Mouse (Mus musculus) CH12.LX (cell line): Measurements from ENCODE around the gene Net1. TPM values are rescaled to one million over a fixed set of nuclear protein-coding genes. Genes with fewer than 3 reads are reported as not detected.

Experiments
- DNase-seq: peaks from one replicate; pipeline ENCODE4 v3.0.0-alpha.2; 2013; ENCODE audit errors: extremely low read depth
- H3K27ac ChIP-seq: 2 replicates; pipeline ENCODE4 v1.5.1; 2012; ENCODE audit warnings: low read depth, mild to moderate bottlenecking, control low read depth, moderate library complexity; ENCODE audit not compliant: insufficient read depth
- H3K27me3 ChIP-seq: replicated peaks from 2 replicates; pipeline ENCODE3; 2012; ENCODE audit warnings: inconsistent platforms
- H3K36me3 ChIP-seq, 2 experiments: replicated peaks in 1 of 2; 2 replicates each; pipeline versions ENCODE3 to v1.6.1; 2012; ENCODE audit warnings: inconsistent platforms in 1 of 2, low read length in 1 of 2, mild to moderate bottlenecking in 1 of 2, mixed read lengths in 1 of 2, moderate library complexity in 1 of 2; ENCODE audit not compliant: control insufficient read depth in 1 of 2, insufficient read depth in 1 of 2
- H3K4me1 ChIP-seq, 2 experiments: 2 replicates each; pipeline ENCODE4 v1.6.1; 2012; ENCODE audit warnings: inconsistent platforms in 1 of 2, moderate library complexity in 1 of 2; ENCODE audit not compliant: insufficient read depth in 2 of 2, control insufficient read depth in 1 of 2
- H3K4me2 ChIP-seq: 2 replicates; pipeline ENCODE4 v1.6.1; 2012; ENCODE audit warnings: low read depth, mild to moderate bottlenecking, control low read depth; ENCODE audit not compliant: poor library complexity, insufficient read depth, severe bottlenecking
- H3K4me3 ChIP-seq, 3 experiments: fragments of 150-350 bp in 1 of 3; sonication (generic) in 1 of 3; replicated peaks in 1 of 3; 2 replicates each; pipeline versions ENCODE3 to v1.5.1; 2011 to 2012; ENCODE audit warnings: low read depth in 2 of 3, low read length in 2 of 3, mild to moderate bottlenecking in 2 of 3, moderate library complexity in 2 of 3, control low read depth in 1 of 3, improper control_type of control experiment in 1 of 3, inconsistent platforms in 1 of 3, mixed read lengths in 1 of 3; ENCODE audit not compliant: poor library complexity in 1 of 3
- H3K79me2 ChIP-seq: replicated peaks from 2 replicates; pipeline ENCODE4 v1.6.1; 2012; ENCODE audit warnings: mild to moderate bottlenecking, moderate library complexity; ENCODE audit not compliant: control insufficient read depth, poor library complexity, insufficient read depth, severe bottlenecking; ENCODE audit errors: extremely low read depth
- H3K9ac ChIP-seq: 2 replicates; pipeline ENCODE4 v1.6.1; 2012; ENCODE audit warnings: low read depth, mild to moderate bottlenecking, control low read depth, moderate library complexity; ENCODE audit not compliant: insufficient read depth
- H3K9me3 ChIP-seq: replicated peaks from 2 replicates; pipeline ENCODE3; 2012; ENCODE audit warnings: low read length, inconsistent platforms, mixed read lengths
- BHLHE40 ChIP-seq: IDR thresholded peaks from 2 replicates; pipeline ENCODE4 v1.6.1; 2011; ENCODE audit warnings: mild to moderate bottlenecking, low read depth, low read length, improper control_type of control experiment
- CHD1 ChIP-seq: IDR thresholded peaks from 2 replicates; pipeline ENCODE4 v1.6.1; 2012; ENCODE audit warnings: low read depth, low read length, improper control_type of control experiment, inconsistent platforms
- CHD2 ChIP-seq: IDR thresholded peaks from 2 replicates; pipeline ENCODE4 v1.6.1; 2011; ENCODE audit warnings: low read length, improper control_type of control experiment
- CTCF ChIP-seq, 2 experiments: IDR thresholded peaks in 1 of 2; conservative IDR thresholded peaks in 1 of 2; 2 replicates each; pipeline ENCODE4 v1.5.1; 2011 to 2012; ENCODE audit warnings: low read depth in 2 of 2, low read length in 2 of 2, improper control_type of control experiment in 1 of 2, inconsistent platforms in 1 of 2, mild to moderate bottlenecking in 1 of 2, moderate library complexity in 1 of 2
- E2F4 ChIP-seq: IDR thresholded peaks from 2 replicates; pipeline ENCODE4 v1.6.1; 2011; ENCODE audit warnings: low read depth, low read length, improper control_type of control experiment; ENCODE audit not compliant: insufficient replicate concordance
- ELF1 ChIP-seq: IDR thresholded peaks from 2 replicates; pipeline ENCODE4 v1.6.1; 2014; ENCODE audit warnings: low read depth, mild to moderate bottlenecking, inconsistent platforms, low read length, improper control_type of control experiment
- EP300 ChIP-seq: IDR thresholded peaks from 2 replicates; pipeline ENCODE4 v1.6.1; 2011; ENCODE audit warnings: low read length, improper control_type of control experiment
- ETS1 ChIP-seq: conservative IDR thresholded peaks from 2 replicates; pipeline ENCODE4 v1.6.1; 2012; ENCODE audit warnings: low read depth, mild to moderate bottlenecking, inconsistent platforms, low read length, improper control_type of control experiment, moderate library complexity
- GABPA ChIP-seq: IDR thresholded peaks from 2 replicates; pipeline ENCODE4 v1.6.1; 2012; ENCODE audit warnings: low read depth, low read length, improper control_type of control experiment, inconsistent platforms; ENCODE audit not compliant: insufficient replicate concordance
- HCFC1 ChIP-seq: IDR thresholded peaks from 2 replicates; pipeline ENCODE4 v1.6.1; 2012; ENCODE audit warnings: low read depth, mild to moderate bottlenecking, inconsistent platforms, low read length, improper control_type of control experiment
- IRF4 ChIP-seq: IDR thresholded peaks from 2 replicates; pipeline ENCODE4 v1.6.1; 2014; ENCODE audit warnings: low read depth, mild to moderate bottlenecking, inconsistent platforms, low read length, improper control_type of control experiment
- JUN ChIP-seq: IDR thresholded peaks from 2 replicates; pipeline ENCODE4 v1.6.1; 2011; ENCODE audit warnings: low read depth, mild to moderate bottlenecking, low read length, improper control_type of control experiment, moderate library complexity; ENCODE audit not compliant: insufficient read depth
- JUND ChIP-seq: conservative IDR thresholded peaks from 2 replicates; pipeline ENCODE4 v1.6.1; 2011; ENCODE audit warnings: low read depth, low read length, improper control_type of control experiment
- KAT2A ChIP-seq: IDR thresholded peaks from 2 replicates; pipeline ENCODE4 v1.6.1; 2012; ENCODE audit warnings: low read length, improper control_type of control experiment, inconsistent platforms; ENCODE audit not compliant: insufficient replicate concordance
- MAFK ChIP-seq: IDR thresholded peaks from 2 replicates; pipeline ENCODE4 v1.6.1; 2011; ENCODE audit warnings: low read length, improper control_type of control experiment; ENCODE audit not compliant: insufficient replicate concordance
- MAX ChIP-seq: IDR thresholded peaks from 2 replicates; pipeline ENCODE4 v1.6.1; 2011; ENCODE audit warnings: low read length, improper control_type of control experiment
- MAZ ChIP-seq: IDR thresholded peaks from 2 replicates; pipeline ENCODE4 v1.6.1; 2012; ENCODE audit warnings: low read depth, mild to moderate bottlenecking, inconsistent platforms, low read length, improper control_type of control experiment, moderate library complexity
- MEF2A ChIP-seq: IDR thresholded peaks from 2 replicates; pipeline ENCODE4 v1.6.1; 2014; ENCODE audit warnings: low read depth, mild to moderate bottlenecking, inconsistent platforms, low read length, improper control_type of control experiment, borderline replicate concordance
- MXI1 ChIP-seq: IDR thresholded peaks from 2 replicates; pipeline ENCODE4 v1.6.1; 2011; ENCODE audit warnings: mild to moderate bottlenecking, low read depth, low read length, improper control_type of control experiment
- MYC ChIP-seq: IDR thresholded peaks from 2 replicates; pipeline ENCODE4 v1.6.1; 2011; ENCODE audit warnings: low read depth, mild to moderate bottlenecking, improper control_type of control experiment, low read length
- NELFE ChIP-seq: IDR thresholded peaks from 2 replicates; pipeline ENCODE4 v1.6.1; 2011; ENCODE audit warnings: low read depth, low read length, improper control_type of control experiment
- NRF1 ChIP-seq: IDR thresholded peaks from 2 replicates; pipeline ENCODE4 v1.6.1; 2014; ENCODE audit warnings: low read depth, mild to moderate bottlenecking, inconsistent platforms, low read length, improper control_type of control experiment, moderate library complexity
- PAX5 ChIP-seq: IDR thresholded peaks from 2 replicates; pipeline ENCODE4 v1.6.1; 2012; ENCODE audit warnings: low read length, inconsistent platforms, mixed read lengths
- POLR2A ChIP-seq: IDR thresholded peaks from 2 replicates; pipeline ENCODE4 v1.6.1; 2011; ENCODE audit warnings: low read depth, mild to moderate bottlenecking, improper control_type of control experiment, low read length
- POLR2AphosphoS2 ChIP-seq: IDR thresholded peaks from 2 replicates; pipeline ENCODE4 v1.6.1; 2011; ENCODE audit warnings: low read depth, low read length, improper control_type of control experiment
- RAD21 ChIP-seq: IDR thresholded peaks from 2 replicates; pipeline ENCODE4 v1.6.1; 2011; ENCODE audit warnings: low read depth, mild to moderate bottlenecking, low read length, improper control_type of control experiment, moderate library complexity
- RCOR1 ChIP-seq: conservative IDR thresholded peaks from 2 replicates; pipeline ENCODE4 v1.6.1; 2012; ENCODE audit warnings: low read depth, mild to moderate bottlenecking, inconsistent platforms, low read length, improper control_type of control experiment
- SIN3A ChIP-seq: IDR thresholded peaks from 2 replicates; pipeline ENCODE4 v1.6.1; 2012; ENCODE audit warnings: low read length, improper control_type of control experiment, inconsistent platforms
- SMC3 ChIP-seq: IDR thresholded peaks from 2 replicates; pipeline ENCODE4 v1.6.1; 2011; ENCODE audit warnings: low read depth, low read length, improper control_type of control experiment
- TBP ChIP-seq: conservative IDR thresholded peaks from 2 replicates; pipeline ENCODE4 v1.6.1; 2011; ENCODE audit warnings: low read depth, low read length, improper control_type of control experiment
- TCF12 ChIP-seq: IDR thresholded peaks from 2 replicates; pipeline ENCODE4 v1.6.1; 2014; ENCODE audit warnings: low read depth, mild to moderate bottlenecking, inconsistent platforms, low read length, improper control_type of control experiment
- UBTF ChIP-seq: IDR thresholded peaks from 2 replicates; pipeline ENCODE4 v1.6.1; 2012; ENCODE audit warnings: low read depth, mild to moderate bottlenecking, inconsistent platforms, low read length, improper control_type of control experiment, moderate library complexity
- USF1 ChIP-seq: IDR thresholded peaks from 2 replicates; pipeline ENCODE4 v1.6.1; 2014; ENCODE audit warnings: low read depth, mild to moderate bottlenecking, inconsistent platforms, low read length, improper control_type of control experiment
- USF2 ChIP-seq: conservative IDR thresholded peaks from 2 replicates; pipeline ENCODE4 v1.6.1; 2011; ENCODE audit warnings: low read depth, low read length, improper control_type of control experiment
- ZC3H11A ChIP-seq: IDR thresholded peaks from 2 replicates; pipeline ENCODE4 v1.6.1; 2012; ENCODE audit warnings: low read depth, mild to moderate bottlenecking, inconsistent platforms, low read length, improper control_type of control experiment
- ZKSCAN1 ChIP-seq: IDR thresholded peaks from 2 replicates; pipeline ENCODE4 v1.6.1; 2012; ENCODE audit warnings: low read depth, inconsistent platforms, low read length, improper control_type of control experiment, borderline replicate concordance
- ZMIZ1 ChIP-seq: IDR thresholded peaks from 2 replicates; pipeline ENCODE4 v1.6.1; 2012; ENCODE audit warnings: low read depth, mild to moderate bottlenecking, inconsistent platforms, low read length, improper control_type of control experiment
- ZNF384 ChIP-seq: IDR thresholded peaks from 2 replicates; pipeline ENCODE4 v1.6.1; 2012; ENCODE audit warnings: low read depth, low read length, improper control_type of control experiment, inconsistent platforms
- dilution Hi-C: fragments of 300-500 bp; cut with MboI; formaldehyde crosslinking; loops from 2 replicates; pipeline ENCODE4 v1.14.3; 2020; ENCODE audit warnings: low sequenced_read_pairs; ENCODE audit not compliant: extremely low pct_unique_long_range_greater_than_20kb, extremely low pct_ligation_motif_present
- in situ Hi-C: fragments of 300-500 bp; cut with MboI; formaldehyde crosslinking; loops from 3 replicates; pipeline ENCODE4 v1.14.3; 2019; ENCODE audit warnings: low sequenced_read_pairs, low pct_ligation_motif_present, low pct_unique_long_range_greater_than_20kb, mixed read lengths
- polyA plus RNA-seq: library from polyadenylated mRNA; unstranded; fragments of >175 nt; gene quantifications from 2 replicates; pipeline ENCODE4 v1.2.1, GENCODE M21; 2012; ENCODE audit warnings: low read depth; ENCODE audit not compliant: insufficient read length
- total RNA-seq, 2 experiments: library from RNA; depleted of rRNA; stranded (reverse); fragments of 300-350 nt in 1 of 2; fragments of >200 nt in 1 of 2; gene quantifications; 2 replicates each; pipeline ENCODE4 v1.2.3; 2012 to 2014

Gene Net1
- total RNA-seq (2012; rRNA removed) (15.7 and 18.9 TPM in 2 replicates), total RNA-seq (2014; rRNA removed) (22.7 and 24.2 TPM in 2 replicates), polyA plus RNA-seq (45.7 and 46.4 TPM in 2 replicates)

- Histone ChIP-seq H3K79me2 (peaks cover 5% of the 10 kb centered on the region), H3K27me3 (no peaks in the 10 kb centered on the region), H3K9ac (peak within 1 kb of the TSS; percentile 56), H3K36me3 (peaks cover 0 to 20% of the 10 kb centered on the region in 2 experiments), H3K4me1 (peaks cover 0 to 13% of the 10 kb centered on the region in 2 experiments; a peak in 2 of 4 replicates), H3K27ac (no peak within 1 kb of the TSS), H3K9me3 (peaks cover 5% of the 10 kb centered on the region), H3K4me3 (peak within 1 kb of the TSS; percentile 79 to 88 (median 83)), H3K4me2 (peak within 1 kb of the TSS; percentile 82)
- peak; percentile 51 for TF ChIP-seq HCFC1
- peak; percentile 95 for TF ChIP-seq SIN3A
- TF ChIP-seq MAZ, result no peak
- TF ChIP-seq JUND, result no peak
- no peak for TF ChIP-seq CTCF (conservative IDR thresholded peaks at IDR 0.05 in 1 of 2, IDR thresholded peaks at IDR 0.05 in 1 of 2; ENCODE audit: low read depth in 2 of 2, low read length in 2 of 2)
- no peak for TF ChIP-seq JUN
- TF ChIP-seq POLR2AphosphoS2, result no peak
- TF ChIP-seq USF2, result no peak
- TF ChIP-seq E2F4, result peak; percentile 80; the same call in 1 of the 2 replicates
- TF ChIP-seq TBP, result 0 out of 2 replicates have a peak, but pooled peaks have one; percentile 25
- no peak for TF ChIP-seq GABPA
- no peak for TF ChIP-seq NRF1
- TF ChIP-seq MAFK, result no peak
- TF ChIP-seq IRF4, result 0 out of 2 replicates have a peak, but pooled peaks have one; percentile 18
- TF ChIP-seq ZKSCAN1, result no peak
- TF ChIP-seq ZMIZ1, result 0 out of 2 replicates have a peak, but pooled peaks have one; percentile 40
- no peak for TF ChIP-seq EP300
- no peak for TF ChIP-seq PAX5
- no peak for TF ChIP-seq SMC3
- no peak for TF ChIP-seq BHLHE40
- TF ChIP-seq ETS1, result no peak
- 0 out of 2 replicates have a peak, but pooled peaks have one; percentile 33 for TF ChIP-seq KAT2A
- 0 out of 2 replicates have a peak, but pooled peaks have one; percentile 40 for TF ChIP-seq MEF2A
- peak; percentile 83 for TF ChIP-seq MXI1
- TF ChIP-seq TCF12, result peak; percentile 51; the same call in 1 of the 2 replicates
- TF ChIP-seq POLR2A, result peak; percentile 89
- peak; percentile 84; the same call in 1 of the 2 replicates for TF ChIP-seq UBTF
- peak; percentile 86 for TF ChIP-seq NELFE
- no peak for TF ChIP-seq MAX
- TF ChIP-seq USF1, result no peak
- no peak; the same call in 1 of the 2 replicates for TF ChIP-seq CHD1
- TF ChIP-seq CHD2, result peak; percentile 34; the same call in 1 of the 2 replicates
- no peak for TF ChIP-seq ZC3H11A
- TF ChIP-seq MYC, result no peak
- TF ChIP-seq RCOR1, result no peak
- TF ChIP-seq ZNF384, result no peak
- no peak for TF ChIP-seq RAD21
- peak; percentile 35; the same call in 1 of the 2 replicates for TF ChIP-seq ELF1
- peak; percentile 88 for DNase-seq
- dilution Hi-C loops (no loop called here), in situ Hi-C loops (loop anchor here (25.0 kb wide), 1 partner anchor 505 kb away; no protein-coding TSS in a partner anchor)
These were observed at the start of gene Net1, which contains the start of gene Tubal3 for GRCm38 (mm10) chr13:3917571-3918311. Gene Net1, minus strand, starts transcription at chr13:3918220. Gene Tubal3, plus strand, starts transcription at chr13:3918274.
